Mouse (Mus musculus) layer of hippocampus, adult 11-12 months (tissue): ENCODE measurements around the gene Snx13.

Experiments
- DNase-seq: peaks from one replicate; pipeline ENCODE4 v3.0.0; 2022; ENCODE audit warnings: low spot score

Gene Snx13

DNA sequence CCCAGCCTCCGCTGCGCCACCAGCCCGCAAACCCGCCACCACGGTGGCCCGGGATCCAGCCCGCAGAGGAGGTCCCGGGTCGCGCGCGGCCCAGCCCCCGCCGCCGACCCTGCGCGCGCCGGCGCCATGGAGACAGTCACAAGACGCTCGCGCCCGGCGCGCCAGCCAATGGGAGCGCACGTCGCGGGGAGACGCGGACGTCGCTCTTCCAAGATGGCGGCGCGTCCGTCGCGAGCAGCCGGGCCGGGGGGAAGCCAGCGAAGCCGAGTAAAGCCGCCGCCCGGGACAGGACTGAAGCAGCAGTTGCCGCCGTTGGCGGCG, at the start of gene Snx13:
Snx13 (plus strand) TSS at position 188 of the 321 bp plus-strand sequence.
- peak; percentile 91 for DNase-seq

DNA sequence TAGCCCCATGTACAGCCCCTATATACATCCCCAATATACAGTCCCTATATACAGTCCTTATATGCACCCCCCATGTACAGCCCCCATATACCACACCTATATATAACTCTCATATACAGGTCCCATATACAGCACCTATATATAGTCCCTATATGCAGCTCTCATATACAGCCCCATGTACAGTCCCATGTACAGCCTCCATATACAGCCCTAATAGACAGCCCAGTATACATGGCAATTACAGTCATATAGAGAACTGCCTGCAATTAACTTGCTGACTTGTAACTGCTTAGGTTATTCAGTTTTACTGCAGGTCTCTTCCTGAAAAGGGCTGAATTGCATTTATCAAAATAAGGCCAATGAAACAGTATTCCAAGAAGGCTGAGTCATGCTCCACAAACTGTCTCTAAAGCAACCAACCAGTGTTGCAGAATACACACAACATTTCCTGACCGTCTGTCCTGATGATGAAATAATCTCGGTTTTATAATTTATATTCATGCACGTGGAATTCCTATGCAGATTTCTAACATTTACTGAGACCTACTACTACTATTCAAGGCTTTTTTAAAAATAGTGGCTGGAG, 49.3 kb upstream of the Snx13 start:
- peak; percentile 9 for DNase-seq

DNA sequence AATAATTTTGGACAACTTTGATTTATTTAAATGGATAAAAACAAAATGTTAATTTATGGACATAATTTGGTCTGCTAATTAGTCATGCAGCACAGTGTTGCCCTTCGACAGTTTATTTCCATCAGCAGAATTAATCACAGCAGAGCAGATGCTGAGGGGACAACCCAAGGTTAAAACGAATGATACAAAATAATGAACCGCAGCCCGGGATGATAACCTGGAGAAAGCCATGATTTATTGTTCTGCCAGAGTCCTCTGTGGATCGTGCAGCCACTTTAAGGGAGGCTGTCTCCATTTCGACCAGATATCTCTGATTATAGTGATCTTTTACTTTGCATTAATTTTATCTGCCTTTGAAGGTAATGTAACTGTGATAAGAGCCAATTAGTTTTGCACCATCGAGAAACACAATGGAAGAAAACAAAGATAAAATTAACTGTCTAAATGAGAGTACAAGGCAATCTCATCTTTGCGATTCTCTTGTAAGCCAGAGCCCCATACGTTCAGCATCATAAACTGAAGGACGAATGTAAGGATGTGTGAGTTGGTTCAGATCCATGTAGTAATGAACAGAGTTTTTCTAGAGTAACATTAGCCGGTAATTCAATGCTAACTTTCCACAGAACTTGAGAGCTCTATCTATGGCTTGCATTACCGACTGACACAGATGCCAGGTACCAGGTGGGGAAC, 48.1 kb upstream of the Snx13 start:
- no peak for DNase-seq

DNA sequence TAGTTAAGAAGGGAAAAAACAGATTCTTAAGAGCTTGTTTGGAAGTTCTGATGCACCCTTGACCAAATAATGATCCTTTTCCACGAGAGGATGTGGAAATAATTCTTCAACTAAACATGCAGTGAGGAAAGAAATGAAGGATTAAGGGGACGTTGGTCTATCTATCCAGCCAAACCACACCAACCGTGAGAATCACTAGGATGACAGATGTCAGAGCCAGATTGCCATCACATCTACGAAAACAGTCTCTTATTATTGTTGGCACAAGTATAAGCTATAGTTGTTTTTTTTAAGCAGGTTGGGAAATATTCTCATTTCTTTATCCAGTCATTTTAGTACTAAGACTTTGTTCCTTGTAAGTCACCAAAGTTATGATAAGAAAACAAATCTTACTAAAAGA, 46.7 kb upstream of the Snx13 start:
- no peak for DNase-seq

DNA sequence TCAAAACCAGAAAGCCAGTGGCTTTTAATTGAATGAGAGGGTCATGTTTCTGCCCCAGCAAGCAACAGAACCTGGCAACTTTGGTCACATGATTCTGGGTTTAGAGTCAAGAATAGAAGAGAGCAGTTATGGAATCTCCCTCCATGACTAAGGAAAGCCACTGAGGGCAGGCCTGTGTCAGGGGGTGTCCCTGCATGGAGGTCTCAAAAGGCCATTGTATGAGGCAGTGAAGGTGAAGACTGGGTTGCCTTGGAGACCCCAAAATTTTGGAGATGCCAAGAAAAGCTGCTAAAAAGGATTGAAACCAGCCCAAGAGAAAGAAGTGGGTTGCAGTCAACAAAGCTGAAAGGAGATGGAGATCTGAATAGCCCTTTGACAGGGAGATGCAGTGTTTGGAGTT, 41.2 kb upstream of the Snx13 start:
- DNase-seq = no peak

DNA sequence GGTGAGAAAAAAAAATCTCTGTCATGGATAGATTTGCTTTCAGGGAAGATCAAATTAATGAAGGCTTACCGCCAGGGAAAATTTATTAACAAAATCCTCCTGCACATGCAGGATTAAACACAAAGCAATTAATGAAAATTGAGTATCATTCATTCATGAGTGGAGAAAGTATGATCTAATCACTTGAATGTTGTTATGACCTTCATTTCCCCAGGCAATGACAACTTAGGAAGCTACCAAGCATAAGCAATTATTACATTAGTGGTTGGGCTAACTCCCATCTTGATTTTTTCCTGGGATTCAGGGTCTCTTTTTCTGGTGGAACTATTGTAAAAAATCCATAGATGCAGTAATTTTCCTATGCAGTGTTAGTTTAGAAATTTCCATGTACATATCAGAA, 39.1 kb upstream of the Snx13 start:
- no peak for DNase-seq

DNA sequence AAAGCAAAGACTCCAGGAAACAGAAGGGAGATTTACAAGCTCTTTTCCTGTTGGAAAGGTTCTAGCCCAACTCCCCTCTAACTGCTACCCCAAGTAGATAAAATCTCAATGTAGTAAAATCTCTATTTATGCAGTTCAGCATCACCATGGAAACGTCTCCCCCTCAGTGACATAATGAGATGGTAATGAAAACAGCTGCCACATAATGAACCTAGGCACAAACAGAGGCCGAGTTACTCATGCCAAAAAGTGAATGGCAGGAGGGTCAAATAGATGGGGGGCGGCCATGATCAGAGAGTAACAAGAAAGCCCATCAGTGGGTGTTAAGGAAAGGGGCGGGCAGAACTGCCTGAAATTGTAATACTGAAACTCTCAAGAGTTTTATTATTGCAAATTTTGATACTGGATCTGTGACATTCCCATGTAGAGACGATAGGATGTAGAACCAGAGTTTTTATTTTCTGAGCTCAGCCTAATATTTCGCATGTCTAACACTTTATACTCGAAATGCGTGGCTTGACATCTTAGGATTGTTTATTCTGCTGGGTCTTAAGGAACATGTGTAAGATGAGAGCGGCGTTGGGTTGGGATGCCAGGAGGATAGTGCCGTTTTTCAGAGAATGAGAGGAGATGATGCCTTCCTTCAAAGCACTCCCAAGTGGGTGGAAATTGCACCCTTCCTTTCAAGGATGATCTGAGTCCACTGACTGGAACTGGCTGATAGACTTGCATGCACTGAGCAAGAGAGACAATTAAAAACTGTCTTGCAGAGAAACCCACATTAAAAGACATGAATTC, 38.4 kb upstream of the Snx13 start:
- peak; percentile 49 for DNase-seq

DNA sequence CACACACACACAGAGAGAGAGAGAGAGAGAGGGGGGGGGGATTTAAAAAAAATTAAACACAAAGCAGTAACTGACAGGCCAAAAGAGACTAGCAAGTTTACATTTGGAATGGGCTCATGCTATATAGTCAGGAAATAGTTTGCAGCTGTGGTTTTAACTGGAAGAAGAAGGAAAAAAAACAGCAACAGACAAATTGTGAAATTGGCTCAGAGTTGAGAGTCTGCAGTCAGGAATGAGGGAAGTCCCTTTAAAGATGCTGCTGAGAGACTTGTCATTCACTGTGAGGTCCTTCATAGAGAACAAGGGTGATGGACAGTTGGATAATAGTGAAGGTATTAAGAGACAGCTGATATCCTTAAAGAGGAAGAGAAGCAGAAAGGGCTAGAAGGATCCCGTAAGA, 35.5 kb upstream of the Snx13 start:
- DNase-seq = no peak

DNA sequence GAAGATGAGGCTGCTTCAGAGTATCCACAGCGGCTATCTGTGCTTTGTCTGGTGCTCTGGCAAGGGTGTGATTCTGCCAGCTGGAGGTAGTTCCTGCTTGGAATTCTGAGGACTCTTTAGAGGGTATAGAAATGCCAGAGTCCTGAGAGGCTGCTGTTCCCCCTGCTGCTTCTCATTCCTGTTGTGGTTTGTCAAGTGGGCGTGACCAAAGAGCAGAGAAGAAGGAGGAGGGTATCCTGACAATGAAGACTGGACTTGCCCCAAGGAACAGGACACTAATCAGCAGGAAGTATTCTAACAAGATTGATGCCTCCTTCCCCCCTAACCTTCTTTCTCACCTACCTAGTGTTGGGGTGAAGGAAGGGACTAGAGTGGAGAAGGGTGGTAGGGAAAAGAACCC, 33.0 kb upstream of the Snx13 start:
- no peak for DNase-seq

DNA sequence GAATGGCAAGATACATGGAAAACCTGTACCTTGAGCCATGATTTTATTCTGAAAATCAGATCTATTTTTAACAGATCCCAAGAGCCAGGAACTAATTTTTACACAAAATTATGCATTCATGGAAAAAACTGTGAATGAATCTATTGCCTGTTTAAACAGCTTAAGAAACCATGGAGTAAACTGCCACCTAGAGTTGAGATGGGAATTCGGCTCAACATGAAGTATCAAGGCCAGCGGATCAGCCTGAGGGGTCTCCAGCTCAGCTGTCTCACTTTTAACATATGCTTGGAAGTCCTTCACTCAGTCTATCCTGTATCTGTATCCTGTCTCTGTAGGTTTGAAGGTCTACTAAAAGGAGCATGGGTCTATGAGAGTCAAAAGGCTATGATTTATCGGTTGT, 30.9 kb upstream of the Snx13 start:
- peak; percentile 27 for DNase-seq

DNA sequence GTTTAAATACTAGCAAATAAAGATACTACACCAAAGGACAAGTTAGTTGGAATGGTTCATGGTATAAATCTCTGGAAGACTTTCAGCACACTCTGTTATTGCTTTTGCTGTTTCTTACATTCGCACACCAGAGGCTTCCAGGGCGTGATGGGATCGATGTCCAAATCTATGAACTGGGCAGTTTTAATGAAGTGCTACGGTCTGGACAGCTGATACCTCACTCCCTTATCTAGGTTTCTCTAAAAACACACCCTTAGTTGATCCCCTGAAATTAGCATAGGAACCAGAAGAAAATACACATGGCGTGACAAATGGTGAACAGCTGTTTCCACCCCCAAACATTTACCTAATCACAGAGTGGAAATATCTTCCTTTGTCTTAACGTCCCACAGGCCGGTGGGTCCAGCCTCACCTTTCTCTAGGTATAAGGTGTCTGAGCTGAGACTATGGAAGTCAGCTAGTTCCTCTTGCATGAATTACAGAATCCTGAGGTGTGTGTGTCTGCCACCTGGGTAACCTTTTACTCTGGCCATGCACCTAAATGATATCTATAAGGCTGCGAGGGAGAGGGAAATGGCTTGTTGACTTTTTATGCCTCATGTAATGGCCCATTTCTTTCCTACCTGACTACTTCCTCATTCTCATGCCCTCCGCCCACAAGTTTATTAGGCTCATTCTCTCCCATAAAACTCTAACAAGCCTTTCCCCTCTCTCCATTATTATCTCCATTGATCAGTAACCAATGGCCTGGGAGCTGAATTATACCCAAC, 30.3 kb upstream of the Snx13 start:
- DNase-seq = no peak

DNA sequence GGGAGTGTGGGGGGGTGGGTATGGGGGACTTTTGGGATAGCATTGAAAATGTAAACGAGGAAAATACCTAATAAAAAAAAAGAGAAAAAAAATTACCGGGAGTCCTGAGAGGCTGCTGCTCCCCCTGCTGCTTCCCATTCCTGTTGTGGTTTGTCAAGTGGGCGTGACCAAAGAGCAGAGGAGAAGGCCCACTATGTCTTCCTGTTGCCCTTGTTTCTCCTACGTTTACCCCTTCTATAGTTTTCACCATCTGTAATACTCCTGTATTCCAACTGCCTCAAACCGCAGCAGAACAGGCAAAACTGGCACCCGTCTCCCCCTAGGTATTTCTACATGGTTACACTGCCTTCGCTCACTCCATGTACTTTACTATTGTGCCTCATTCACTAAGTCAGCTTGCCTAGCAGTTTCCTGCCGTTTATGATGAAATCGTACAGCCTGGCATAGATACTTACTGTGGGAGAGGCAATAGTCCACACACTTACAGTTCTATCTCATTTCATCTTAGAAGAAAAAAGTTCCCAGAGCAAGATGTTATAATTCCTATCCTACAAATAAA, 28.2 kb upstream of the Snx13 start:
- DNase-seq = no peak

DNA sequence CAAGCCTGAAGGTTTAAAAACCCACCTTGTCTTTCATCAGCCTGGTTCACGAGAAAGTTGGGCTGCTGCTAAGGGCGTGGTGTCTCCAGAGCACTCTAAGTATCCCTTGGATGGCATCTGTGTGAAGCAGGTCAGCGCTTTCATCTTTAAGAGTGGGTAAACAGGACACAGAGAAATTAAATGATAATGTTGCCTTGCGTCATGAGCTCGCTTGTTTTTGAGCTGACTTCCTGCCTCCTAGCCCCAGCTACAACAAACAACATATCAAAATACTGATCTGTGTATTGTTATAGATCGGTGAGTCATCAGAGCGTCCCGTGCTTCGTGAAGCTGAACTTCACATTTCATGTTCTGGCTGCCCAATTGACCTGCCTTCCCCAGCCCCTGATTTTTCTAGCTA, 25.7 kb upstream of the Snx13 start:
- DNase-seq = no peak

DNA sequence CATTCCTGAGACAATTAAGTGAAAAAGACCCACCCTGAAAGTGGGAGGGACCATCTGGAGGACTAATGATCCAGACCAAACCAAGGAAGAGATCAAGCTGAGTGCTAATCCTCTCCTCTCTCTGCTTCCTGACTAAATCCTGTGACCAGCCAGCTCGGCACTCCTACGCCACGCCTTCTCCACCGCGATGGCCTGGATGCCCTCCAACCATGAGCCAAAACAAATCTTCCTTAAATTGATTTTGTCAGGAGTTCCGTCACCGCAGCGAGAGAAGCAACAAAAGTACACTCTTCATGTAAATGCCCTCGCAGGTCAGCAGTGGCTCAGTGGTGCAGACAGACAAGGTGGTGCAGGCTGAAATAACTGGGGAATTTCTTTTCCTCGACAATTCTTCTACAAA, 24.9 kb upstream of the Snx13 start:
- DNase-seq = no peak

DNA sequence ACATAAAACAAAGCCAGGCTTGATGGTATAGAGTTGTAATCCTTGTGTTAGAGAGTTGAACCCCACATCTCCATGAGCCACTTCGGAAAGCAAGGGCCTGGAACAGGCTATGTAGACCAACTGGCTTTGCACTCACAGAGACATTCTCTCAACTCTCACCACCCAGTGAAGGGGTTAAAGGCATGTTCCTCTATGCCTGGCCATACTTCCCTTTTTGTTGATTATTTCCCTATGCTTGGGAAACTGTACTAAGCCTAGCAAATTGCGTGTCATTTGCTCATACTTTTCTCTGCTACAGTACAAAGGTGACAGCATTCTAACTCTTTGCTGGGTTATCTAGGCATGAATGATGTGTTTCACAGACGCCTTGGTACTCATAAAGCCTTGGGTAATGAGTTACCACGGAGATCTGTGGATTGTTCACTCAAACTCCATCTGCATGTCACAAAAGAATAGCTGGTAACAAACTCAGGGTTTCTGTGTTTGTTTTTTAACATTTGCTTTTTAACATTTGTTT, 21.0 kb upstream of the Snx13 start:
- DNase-seq = no peak

DNA sequence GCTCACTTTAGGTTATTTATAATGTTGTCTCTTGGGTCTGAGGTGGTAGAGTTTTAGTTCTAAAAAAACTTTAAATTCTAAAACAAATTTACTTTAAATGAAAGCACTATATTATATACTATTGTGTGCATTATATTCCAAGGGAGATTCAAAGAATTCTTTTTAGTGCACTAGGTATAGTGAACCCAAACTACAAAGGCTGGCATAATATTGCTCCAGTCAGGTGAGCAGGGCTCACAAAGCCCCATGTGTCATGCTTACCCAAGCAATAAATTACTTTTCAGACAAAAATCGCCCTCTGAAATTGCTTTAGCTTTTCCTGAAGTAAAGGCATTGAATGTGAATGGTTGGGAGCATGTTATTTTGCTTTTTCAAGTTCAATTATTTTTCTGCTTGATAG, 19.5 kb upstream of the Snx13 start:
- no peak for DNase-seq

DNA sequence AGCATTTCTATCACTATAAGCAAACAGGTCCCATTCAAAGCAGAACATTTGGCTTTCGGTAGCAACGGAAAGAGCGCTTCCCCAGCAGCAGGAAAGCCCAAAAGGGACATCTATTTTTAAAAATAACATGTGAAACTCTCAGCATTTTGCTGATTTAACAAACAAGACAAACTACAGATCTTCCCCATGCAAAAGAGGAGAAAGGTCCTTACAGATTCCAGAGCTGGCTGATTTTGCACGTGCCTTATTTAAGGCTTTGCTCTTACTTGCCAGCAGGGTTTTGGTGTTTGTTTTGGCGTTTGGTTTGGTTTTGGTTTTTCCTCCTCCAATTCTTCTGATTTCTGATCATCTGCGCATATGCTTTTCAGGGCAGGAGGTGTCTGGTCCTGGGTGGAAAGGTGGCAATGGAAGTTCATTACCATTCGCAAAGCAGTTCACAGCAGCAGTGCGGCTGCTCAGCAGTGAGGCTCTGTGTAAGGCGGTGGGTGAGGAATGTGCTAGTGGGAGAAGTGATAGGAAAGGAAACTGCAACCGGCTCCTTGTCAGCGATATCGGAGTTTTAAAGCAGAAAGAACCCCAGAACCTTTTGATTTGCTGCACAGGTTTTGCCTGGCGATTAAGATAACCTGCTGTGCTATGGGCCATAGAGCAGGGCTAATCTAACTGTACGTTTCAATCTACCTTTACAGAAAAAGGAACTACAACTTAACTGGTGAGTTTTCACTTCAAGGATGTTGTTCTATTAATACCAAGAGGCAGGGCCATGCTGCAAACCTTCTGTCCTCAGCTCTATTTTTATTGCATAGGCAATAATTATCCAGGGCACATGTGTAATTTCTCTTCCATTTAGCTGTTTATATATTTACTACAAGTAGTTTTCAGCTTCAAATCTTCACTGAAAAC, 8.1 kb upstream of the Snx13 start:
- peak; percentile 52 for DNase-seq

DNA sequence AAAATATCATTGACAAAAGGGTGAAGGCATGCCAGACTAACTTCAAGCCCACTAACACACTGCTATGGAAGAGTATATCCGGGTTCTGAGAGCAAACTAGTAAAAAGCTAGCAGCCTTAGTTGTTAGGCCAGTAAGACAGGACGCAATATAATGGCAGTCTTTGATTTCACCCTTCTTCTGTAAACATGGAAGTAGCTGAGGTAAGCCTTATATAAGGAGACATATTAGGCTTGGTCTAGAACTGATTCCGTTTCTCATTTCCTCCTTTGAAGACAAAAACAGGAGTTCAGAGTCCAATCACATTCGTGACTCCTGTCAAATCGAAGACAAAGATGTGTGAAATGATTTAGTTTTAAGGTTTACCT, 7.4 kb upstream of the Snx13 start:
- DNase-seq = no peak

DNA sequence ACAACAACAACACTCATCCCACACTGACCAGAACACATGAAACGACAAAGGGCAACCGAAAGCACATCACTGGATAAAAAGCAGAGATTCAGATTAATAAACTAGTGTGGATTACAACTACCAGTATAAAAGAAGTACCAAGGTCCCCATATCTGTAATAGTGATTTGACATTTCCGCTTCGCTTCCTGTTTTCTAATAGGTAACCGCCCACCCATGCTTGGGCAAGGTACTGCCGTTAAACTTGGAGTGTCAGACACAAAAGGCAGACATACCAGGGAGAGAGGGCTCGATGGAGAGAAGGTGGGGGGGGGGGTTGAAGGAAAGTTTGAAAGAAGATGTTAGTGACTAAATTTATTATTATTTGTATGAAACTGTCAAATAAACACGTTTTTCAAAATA, 5.0 kb upstream of the Snx13 start:
- no peak for DNase-seq

DNA sequence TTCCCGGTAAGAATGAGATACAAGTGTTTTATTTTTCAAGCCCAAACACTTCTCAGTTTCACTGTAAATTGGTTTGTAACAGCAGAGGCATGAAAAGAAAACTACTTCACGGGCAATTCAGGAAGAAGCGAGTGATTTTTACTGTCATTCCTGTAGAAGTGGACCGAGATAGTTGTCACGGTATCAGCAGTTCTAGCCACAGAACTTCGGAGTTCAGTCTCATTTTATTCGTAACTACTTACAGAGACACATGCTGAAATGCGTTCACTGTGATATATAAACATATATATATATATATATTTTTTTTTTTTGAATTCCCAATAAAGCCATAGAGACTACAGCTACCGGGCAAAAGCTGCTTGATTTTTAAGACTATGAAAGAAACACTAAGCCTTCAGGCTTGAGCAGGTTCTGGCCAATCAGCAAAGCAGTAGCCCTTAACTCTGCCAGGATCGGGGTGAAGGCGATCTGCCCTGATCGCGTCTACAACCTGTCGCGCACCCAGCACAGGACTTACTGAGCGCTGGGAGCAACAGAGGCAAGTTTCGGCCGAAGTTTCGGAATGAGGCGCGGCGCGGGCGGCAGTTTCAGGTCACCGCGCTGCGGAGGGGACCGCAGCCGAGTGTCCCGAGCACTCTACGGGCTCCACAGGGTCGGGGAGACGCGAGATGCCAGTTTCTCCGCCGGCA, 532 bp upstream of the Snx13 start:
- no peak for DNase-seq
